Mouse (Mus musculus): ENCODE measurements around the gene Tnfrsf8.

- TF ChIP-seq POLR2A (IDR thresholded peaks at IDR 0.05; ENCODE audit: control insufficient read depth, low read depth, low read length) (no peak), CTCF (IDR thresholded peaks at IDR 0.05; ENCODE audit: control insufficient read depth, insufficient read depth, insufficient replicate concordance, low read depth, low read length) (no peak)
These were observed 60.5 kb downstream of the Tnfrsf8 start for GRCm38 (mm10) chr4:145254418-145254817.
